ENCODE assay signal across 23 mouse cellular contexts in the genomic region with DNA sequence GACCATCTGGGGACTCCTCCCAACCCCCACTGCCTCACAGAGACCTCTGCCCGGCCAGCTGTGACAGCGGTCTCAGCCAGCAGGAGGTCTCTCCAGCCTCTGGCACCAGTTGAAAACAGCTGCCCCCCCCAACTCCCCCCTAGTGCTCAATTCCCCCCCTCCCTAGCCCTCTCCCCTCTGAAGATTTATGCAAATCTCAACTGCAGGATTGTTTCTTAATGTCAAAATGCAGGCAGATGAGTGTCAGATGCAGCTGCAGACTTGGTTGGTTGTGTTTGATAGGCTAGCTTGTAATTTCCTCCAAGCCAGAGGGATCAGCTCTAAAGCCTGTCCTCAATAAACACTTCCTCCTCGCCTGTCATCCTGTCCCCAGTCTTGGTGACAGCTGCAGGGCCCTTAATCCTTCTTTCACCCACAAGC.
DNase-seq lines count a peak whose midpoint lies in the region; ATAC-seq and TF ChIP-seq lines count a peak whose summit lies in the region.
"Had no signal": no experiment of that assay in that cellular context is flagged by ENCODE, and none has a peak within 500 bp of the region (broad histone marks: within the 10 kb centered on the region; RNA-seq: fewer than 3 reads in every experiment).

No protein-coding gene starts in this region.

- DNase-seq in embryo, embryonic 11 days: peak; percentile 9
- DNase-seq in embryo, embryonic 9.5 days (ENCODE audit: extremely low spot score): no peak
- DNase-seq in limb, embryonic 14.5 days (ENCODE audit: low spot score): peak; percentile 20
- DNase-seq in limb, embryonic 10.5 days (ENCODE audit: low spot score): no peak
- DNase-seq in gastrocnemius, adult 18-20 months (ENCODE audit: low spot score): no peak
- no peak for DNase-seq in cerebellum, adult 18-20 months
- DNase-seq: adrenal gland, postnatal 14 days; cerebellum, adult 9-10 months; gastrocnemius, adult 2 months; heart, postnatal 36 days; kidney, adult 11 months; kidney, postnatal 4 days; layer of hippocampus, adult 9-11 months; liver, postnatal 0 days; thymus, adult 18-20 months; thymus, postnatal 36 days had no signal

- no peak overlapping the region for H3K4me2 ChIP-seq in limb, embryonic 14.5 days (replicated peaks; ENCODE audit: low read depth, low read length, severe bottlenecking)
- H3K4me2 ChIP-seq in forebrain, embryonic 16.5 days (ENCODE audit: low read length): no peak overlapping the region
- no peak overlapping the region for H3K4me2 ChIP-seq in midbrain, embryonic 15.5 days
- H3K4me2 ChIP-seq: heart, embryonic 15.5 days; liver, embryonic 11.5 days; stomach, embryonic 15.5 days had no signal

- H3K27me3 ChIP-seq in limb, embryonic 14.5 days (ENCODE audit: control insufficient read depth, insufficient read depth, low read length): no peaks in the 10 kb centered on the region
- no peaks in the 10 kb centered on the region for H3K27me3 ChIP-seq in limb, embryonic 10.5 days (ENCODE audit: low read depth, poor library complexity, severe bottlenecking)
- H3K27me3 ChIP-seq in forebrain, embryonic 16.5 days (replicated peaks; ENCODE audit: control insufficient read depth, insufficient read depth, low read length): no peaks in the 10 kb centered on the region
- H3K27me3 ChIP-seq in midbrain, embryonic 15.5 days (replicated peaks): no peaks in the 10 kb centered on the region
- H3K27me3 ChIP-seq: stomach, embryonic 15.5 days had no signal

- H3K9me3 ChIP-seq in limb, embryonic 14.5 days (ENCODE audit: control insufficient read depth, low read length): no peaks in the 10 kb centered on the region
- H3K9me3 ChIP-seq in limb, embryonic 10.5 days (replicated peaks): no peaks in the 10 kb centered on the region
- no peaks in the 10 kb centered on the region for H3K9me3 ChIP-seq in forebrain, embryonic 16.5 days (ENCODE audit: control insufficient read depth, low read length)
- H3K9me3 ChIP-seq in midbrain, embryonic 15.5 days: no peaks in the 10 kb centered on the region
- H3K9me3 ChIP-seq: heart, embryonic 15.5 days; stomach, embryonic 15.5 days had no signal

- no peaks in the 10 kb centered on the region for H3K36me3 ChIP-seq in limb, embryonic 14.5 days (ENCODE audit: control insufficient read depth, insufficient read depth, low read length)
- no peaks in the 10 kb centered on the region for H3K36me3 ChIP-seq in limb, embryonic 10.5 days
- H3K36me3 ChIP-seq in forebrain, embryonic 16.5 days (ENCODE audit: control insufficient read depth, insufficient read depth): no peaks in the 10 kb centered on the region
- H3K36me3 ChIP-seq in midbrain, embryonic 15.5 days (replicated peaks): no peaks in the 10 kb centered on the region
- H3K36me3 ChIP-seq: heart, embryonic 15.5 days; stomach, embryonic 15.5 days had no signal

- 13% methylated on average over 3 of the region's 3 CpGs for WGBS in limb, embryonic 14.5 days
- WGBS in limb, embryonic 10.5 days: 17% methylated on average over 3 of the region's 3 CpGs
- WGBS in forebrain, embryonic 16.5 days: 15% methylated on average over 3 of the region's 3 CpGs
- 7% methylated on average over 3 of the region's 3 CpGs for WGBS in midbrain, embryonic 15.5 days

- H3K9ac ChIP-seq in limb, embryonic 14.5 days (ENCODE audit: low read depth, low read length, severe bottlenecking): no peak overlapping the region
- no peak overlapping the region for H3K9ac ChIP-seq in forebrain, embryonic 16.5 days (replicated peaks; ENCODE audit: low read depth, low read length)
- H3K9ac ChIP-seq in midbrain, embryonic 15.5 days: no peak overlapping the region
- H3K9ac ChIP-seq: heart, embryonic 15.5 days; liver, postnatal 0 days; stomach, embryonic 15.5 days had no signal

- H3K4me1 ChIP-seq in limb, embryonic 14.5 days (ENCODE audit: control insufficient read depth, insufficient read depth, low read length): no peaks in the 10 kb centered on the region
- peaks cover 9% of the 10 kb centered on the region; the same call in 1 of the 2 replicates for H3K4me1 ChIP-seq in limb, embryonic 10.5 days
- peaks cover 19% of the 10 kb centered on the region for H3K4me1 ChIP-seq in forebrain, embryonic 16.5 days (replicated peaks; ENCODE audit: control insufficient read depth, insufficient read depth, low read length)
- peaks cover 24% of the 10 kb centered on the region for H3K4me1 ChIP-seq in midbrain, embryonic 15.5 days
- H3K4me1 ChIP-seq: stomach, embryonic 15.5 days had no signal

- no peak for TF ChIP-seq POLR2A in limb, embryonic 14.5 days (IDR thresholded peaks at IDR 0.05; ENCODE audit: borderline replicate concordance, extremely low read depth, insufficient read depth, insufficient read length)

- no peak overlapping the region for H3K27ac ChIP-seq in limb, embryonic 14.5 days (replicated peaks; ENCODE audit: low read depth, low read length)
- no peak overlapping the region for H3K27ac ChIP-seq in limb, embryonic 10.5 days
- H3K27ac ChIP-seq in forebrain, embryonic 16.5 days (ENCODE audit: low read length): no peak overlapping the region
- peak overlapping the region; percentile 24; the same call in 1 of the 2 replicates for H3K27ac ChIP-seq in midbrain, embryonic 15.5 days
- H3K27ac ChIP-seq: gastrocnemius, adult 2 months; heart, embryonic 15.5 days; stomach, embryonic 15.5 days had no signal

- ATAC-seq in limb, embryonic 14.5 days (ENCODE audit: low FRiP score, low read depth): peak; percentile 63
- ATAC-seq in forebrain, embryonic 16.5 days: peak; percentile 41; the same call in 1 of the 2 replicates
- 0 out of 2 replicates have a peak, but pooled peaks have one; percentile 45 for ATAC-seq in midbrain, embryonic 15.5 days (replicated peaks)
- ATAC-seq: CD4-positive, CD25-positive, alpha-beta regulatory T cell, adult 4 months; liver, postnatal 0 days; lung, postnatal 0 days had no signal

- H3K4me3 ChIP-seq in limb, embryonic 14.5 days (replicated peaks; ENCODE audit: low read length): no peak overlapping the region
- no peak overlapping the region for H3K4me3 ChIP-seq in limb, embryonic 10.5 days
- H3K4me3 ChIP-seq in forebrain, embryonic 16.5 days (replicated peaks; ENCODE audit: low read length): no peak overlapping the region
- H3K4me3 ChIP-seq in midbrain, embryonic 15.5 days: no peak overlapping the region
- H3K4me3 ChIP-seq: gastrocnemius, adult 2 months; heart, embryonic 15.5 days; stomach, embryonic 15.5 days had no signal

Comparison
In these comparisons a context has a peak if more than half of its experiments do, and no peak if none do; other contexts are left out.
1. DNase-seq: peak in embryo, embryonic 11 days (single experiment) and limb, embryonic 14.5 days (single experiment); none in embryo, embryonic 9.5 days (single experiment), limb, embryonic 10.5 days (single experiment), gastrocnemius, adult 18-20 months (single experiment) and cerebellum, adult 18-20 months (0 of 2).
2. Peak in every context shown above with its lines, with median percentiles within 50 percentile points of each other: ATAC-seq.